Mouse (Mus musculus) cerebellum, adult 18-20 months (tissue): Measurements from ENCODE around the gene Cryga.
"Not testable (repeated sequence)": the region's sequence is repeated elsewhere in the genome, so short reads cannot be mapped to it uniquely, and the experiment has no call there.

Source experiments
- DNase-seq, 2 experiments: peaks; one replicate each; pipeline ENCODE4 v3.0.0; 2021

The Cryga gene

GRCm38 (mm10) chr1:65090370-65090769 lies 12.8 kb downstream of the Cryga start:
- DNase-seq = no peak

- DNase-seq = no peak
Measured at GRCm38 (mm10) chr1:65088567-65089356, 14.4 kb downstream of the Cryga start.

GRCm38 (mm10) chr1:65082188-65082587 lies 21.0 kb downstream of the Cryga start, which contains the start of gene Crygb:
TSS of gene Crygb (minus strand) at chr1:65082288.
- DNase-seq = no peak

GRCm38 (mm10) chr1:65075607-65076006 lies 27.6 kb downstream of the Cryga start:
- no peak for DNase-seq

GRCm38 (mm10) chr1:65073589-65073988 lies 29.6 kb downstream of the Cryga start, which contains the start of gene Crygc:
TSS of gene Crygc (minus strand) at chr1:65073689.
- DNase-seq = no peak

GRCm38 (mm10) chr1:65067842-65068241 lies 35.3 kb downstream of the Cryga start:
- no peak for DNase-seq

GRCm38 (mm10) chr1:65064201-65064600 lies 39.0 kb downstream of the Cryga start:
- DNase-seq = no peak

GRCm38 (mm10) chr1:65063352-65063751 lies 39.8 kb downstream of the Cryga start, which contains the start of gene Crygd:
TSS of gene Crygd (minus strand) at chr1:65063452.
- DNase-seq = no peak

GRCm38 (mm10) chr1:65052140-65052539 lies 51.0 kb downstream of the Cryga start:
- no peak for DNase-seq

GRCm38 (mm10) chr1:65051696-65052095 lies 51.5 kb downstream of the Cryga start:
- no peak for DNase-seq

- DNase-seq = not testable (repeated sequence)
Measured at GRCm38 (mm10) chr1:65050952-65051351, 52.2 kb downstream of the Cryga start, which contains the start of gene Cryge. TSS of gene Cryge (minus strand) at chr1:65051149.
